Mouse (Mus musculus): Measurements from ENCODE around the gene Gm5431. TPM values are rescaled to one million over a fixed set of nuclear protein-coding genes. Genes with fewer than 3 reads are reported as not detected.

Gene Gm5431
- polyA plus RNA-seq, 1 experiment from 2014 or later: 0.21 TPM

DNA sequence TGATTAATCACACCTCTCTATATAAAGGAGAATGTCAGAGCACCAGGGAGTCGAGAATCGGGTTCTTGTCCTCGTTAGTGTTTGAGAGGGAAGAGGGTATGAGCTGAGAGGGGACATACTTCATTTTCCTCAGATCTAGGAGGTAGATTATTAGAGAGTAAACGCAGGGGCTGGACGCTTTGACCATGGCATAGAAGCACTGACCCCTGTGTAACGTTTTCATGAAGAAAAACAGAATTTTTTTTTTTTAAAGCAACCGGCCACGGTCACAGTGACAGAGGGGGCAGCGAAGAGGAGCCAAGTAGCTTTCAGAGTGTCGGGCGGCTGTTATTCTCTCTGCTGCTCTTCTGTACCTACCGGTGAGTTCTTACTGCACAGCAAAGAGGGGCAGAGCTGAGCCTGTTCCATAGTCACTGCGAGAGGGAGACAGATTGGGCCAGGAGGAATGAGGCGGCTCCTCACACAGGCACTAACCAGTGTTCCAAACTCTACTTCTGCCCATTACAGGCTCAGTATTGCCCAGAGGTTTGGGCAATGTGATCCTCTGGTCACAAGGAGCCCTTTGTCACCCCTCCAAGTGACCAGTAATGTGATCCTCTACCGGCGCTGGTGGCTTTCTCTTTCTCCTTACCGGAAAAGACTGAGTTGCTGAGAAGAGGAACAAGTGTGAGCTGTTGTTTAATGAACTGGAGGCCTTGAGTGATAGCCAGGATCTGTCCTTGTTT, 30.0 kb downstream of the Gm5431 start:
- H3K9me3 ChIP-seq (ENCODE audit: low read length): no peaks in the 10 kb centered on the region

DNA sequence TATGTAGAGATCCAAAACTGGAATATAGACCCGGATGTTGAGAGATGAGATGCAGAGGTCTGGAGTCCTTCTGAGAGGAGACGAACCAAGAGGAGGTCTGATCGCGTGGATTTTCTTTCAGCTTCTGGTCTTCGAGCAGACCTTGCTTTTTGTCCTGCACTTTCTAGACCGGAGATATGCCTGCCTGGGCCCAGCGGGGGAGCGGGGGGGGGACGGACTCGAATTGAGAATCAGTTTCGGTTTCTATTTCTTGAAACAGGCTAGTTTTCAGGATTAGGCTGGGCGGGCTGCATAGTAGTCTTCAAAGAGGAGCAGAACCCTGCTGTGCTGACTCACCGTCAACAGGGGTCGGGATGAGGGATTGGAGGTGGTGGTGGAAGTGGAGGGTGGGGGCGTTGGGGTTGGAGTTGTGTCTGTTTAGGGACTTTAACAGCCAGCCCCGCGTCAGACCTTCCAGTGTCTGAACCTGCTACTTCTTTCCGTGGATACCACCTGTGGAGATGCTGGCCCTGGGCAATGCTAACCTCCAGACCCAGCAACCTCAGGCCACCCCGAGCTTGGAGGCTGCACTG, 30.7 kb downstream of the Gm5431 start, which contains the start of gene Irgm1:
Gene Irgm1 (minus strand): TSS at position 483 of the 572 bp plus-strand sequence.
- Histone ChIP-seq H3K4me1 (ENCODE audit: insufficient read depth, low read length) (peaks cover 34% of the 10 kb centered on the region), H3K36me3 (ENCODE audit: insufficient read depth, low read length) (peaks cover 3% of the 10 kb centered on the region; the same call in 1 of the 2 replicates), H3K4me3 (ENCODE audit: low read length) (peak within 1 kb of the TSS; percentile 54), H3K9ac (replicated peaks; ENCODE audit: low read length) (peak within 1 kb of the TSS; percentile 69), H3K9me3 (ENCODE audit: low read length) (no peaks in the 10 kb centered on the region), H3K27ac (ENCODE audit: low read length) (peak within 1 kb of the TSS; percentile 61), H3K4me2 (replicated peaks; ENCODE audit: low read depth, low read length) (peak within 1 kb of the TSS; percentile 88), H3K27me3 (ENCODE audit: insufficient read depth, low read length) (no peaks in the 10 kb centered on the region)
- 1% methylated on average over 19 of the region's 19 CpGs for WGBS
- ATAC-seq (ENCODE audit: low FRiP score, low TSS enrichment): peak; percentile 47; the same call in 1 of the 2 replicates

More for the DNA sequence above, 30.0 kb downstream of the Gm5431 start:
- 5% methylated on average over 17 of the region's 17 CpGs for WGBS
- peak overlapping the region; percentile 54 for H3K4me3 ChIP-seq (ENCODE audit: low read length)
- H3K4me1 ChIP-seq (ENCODE audit: insufficient read depth, low read length): peaks cover 34% of the 10 kb centered on the region
- H3K27ac ChIP-seq (ENCODE audit: low read length): peak overlapping the region; percentile 61
- peak; percentile 50 for ATAC-seq (ENCODE audit: low FRiP score, low TSS enrichment)
- H3K9ac ChIP-seq (replicated peaks; ENCODE audit: low read length): peak overlapping the region; percentile 69
- no peaks in the 10 kb centered on the region for H3K27me3 ChIP-seq (ENCODE audit: insufficient read depth, low read length)
- H3K4me2 ChIP-seq (replicated peaks; ENCODE audit: low read depth, low read length): peak overlapping the region; percentile 88
- no peaks in the 10 kb centered on the region; the same call in 1 of the 2 replicates for H3K36me3 ChIP-seq (ENCODE audit: insufficient read depth, low read length)

- Histone ChIP-seq H3K27me3 (ENCODE audit: insufficient read depth, low read length) (no peaks in the 10 kb centered on the region), H3K4me3 (ENCODE audit: low read length) (peak overlapping the region; percentile 54), H3K4me2 (replicated peaks; ENCODE audit: low read depth, low read length) (peak overlapping the region; percentile 88), H3K36me3 (ENCODE audit: insufficient read depth, low read length) (peaks cover 8% of the 10 kb centered on the region; the same call in 1 of the 2 replicates), H3K27ac (ENCODE audit: low read length) (peak overlapping the region; percentile 61), H3K4me1 (ENCODE audit: insufficient read depth, low read length) (peaks cover 34% of the 10 kb centered on the region), H3K9ac (replicated peaks; ENCODE audit: low read length) (peak overlapping the region; percentile 69), H3K9me3 (ENCODE audit: low read length) (no peaks in the 10 kb centered on the region)
- WGBS: 33% methylated on average over 7 of the region's 7 CpGs
- ATAC-seq (ENCODE audit: low FRiP score, low TSS enrichment): no peak
These were observed 31.2 kb downstream of the Gm5431 start for GRCm38 (mm10) chr11:48870781-48871180.

DNA sequence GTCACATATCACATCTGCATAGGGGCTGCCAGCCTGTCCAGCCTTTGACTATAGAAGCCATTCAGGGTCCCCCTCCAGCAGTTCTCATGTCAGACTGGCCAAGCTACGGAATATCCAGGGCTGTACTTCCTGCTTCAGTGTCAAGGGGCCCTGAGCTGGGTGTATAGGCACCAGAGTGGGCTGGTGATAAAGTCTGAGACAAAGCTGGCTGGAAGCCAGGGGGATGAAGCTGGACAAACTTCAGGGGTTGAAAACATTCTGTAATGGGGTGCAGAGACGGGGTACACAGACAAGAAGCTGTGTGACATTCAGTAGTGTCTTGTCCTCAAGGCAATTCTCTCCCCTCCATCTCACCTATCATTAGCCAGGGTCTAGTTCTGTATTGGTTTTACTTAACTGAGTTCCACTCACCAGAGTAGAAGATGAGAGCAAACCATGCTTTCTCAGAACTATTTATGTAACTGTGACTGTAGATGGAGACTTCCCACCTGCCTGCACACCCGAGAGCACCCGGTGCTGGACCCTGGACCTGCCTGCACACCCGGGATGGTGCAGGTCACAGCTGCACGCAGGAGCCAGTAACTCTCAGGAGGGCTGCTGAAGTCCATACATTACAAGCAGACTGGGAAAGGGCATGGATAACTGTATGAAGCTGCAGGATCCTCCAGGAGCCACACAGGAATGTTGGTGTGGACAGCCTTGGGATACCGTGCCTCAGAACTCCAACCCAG, 32.5 kb downstream of the Gm5431 start:
- WGBS: 59% methylated on average over 7 of the region's 7 CpGs
- H3K4me1 ChIP-seq (ENCODE audit: insufficient read depth, low read length): peaks cover 34% of the 10 kb centered on the region
- H3K27ac ChIP-seq (ENCODE audit: low read length): peak overlapping the region; percentile 36; the same call in 1 of the 2 replicates
- H3K36me3 ChIP-seq (ENCODE audit: insufficient read depth, low read length): peaks cover 16% of the 10 kb centered on the region
- peak overlapping the region; percentile 88 for H3K4me2 ChIP-seq (replicated peaks; ENCODE audit: low read depth, low read length)
- ATAC-seq (ENCODE audit: low FRiP score, low TSS enrichment): no peak
- H3K9ac ChIP-seq (replicated peaks; ENCODE audit: low read length): peak overlapping the region; percentile 42
- peak overlapping the region; percentile 54 for H3K4me3 ChIP-seq (ENCODE audit: low read length)
- no peaks in the 10 kb centered on the region for H3K27me3 ChIP-seq (ENCODE audit: insufficient read depth, low read length)
- no peaks in the 10 kb centered on the region for H3K9me3 ChIP-seq (ENCODE audit: low read length)

GRCm38 (mm10) chr11:48866481-48866880, 35.5 kb downstream of the Gm5431 start:
- Histone ChIP-seq H3K4me3 (ENCODE audit: low read length) (no peak overlapping the region), H3K9me3 (ENCODE audit: low read length) (no peaks in the 10 kb centered on the region)
- WGBS: 96% methylated on average over 9 of the region's 9 CpGs

GRCm38 (mm10) chr11:48863808-48864207, 38.2 kb downstream of the Gm5431 start:
- no peak for ATAC-seq (ENCODE audit: low FRiP score, low TSS enrichment)
- Histone ChIP-seq H3K9ac (replicated peaks; ENCODE audit: low read length) (no peak overlapping the region), H3K4me1 (ENCODE audit: insufficient read depth, low read length) (peaks cover 2% of the 10 kb centered on the region), H3K4me2 (replicated peaks; ENCODE audit: low read depth, low read length) (no peak overlapping the region), H3K27me3 (ENCODE audit: insufficient read depth, low read length) (no peaks in the 10 kb centered on the region), H3K9me3 (ENCODE audit: low read length) (no peaks in the 10 kb centered on the region), H3K4me3 (ENCODE audit: low read length) (no peak overlapping the region), H3K36me3 (ENCODE audit: insufficient read depth, low read length) (peaks cover 21% of the 10 kb centered on the region), H3K27ac (ENCODE audit: low read length) (no peak overlapping the region)
- WGBS: 84% methylated on average over 3 of the region's 3 CpGs

More at GRCm38 (mm10) chr11:48866481-48866880, 35.5 kb downstream of the Gm5431 start:
- Histone ChIP-seq H3K4me2 (replicated peaks; ENCODE audit: low read depth, low read length) (no peak overlapping the region), H3K4me1 (ENCODE audit: insufficient read depth, low read length) (peaks cover 17% of the 10 kb centered on the region; the same call in 1 of the 2 replicates), H3K9ac (replicated peaks; ENCODE audit: low read length) (no peak overlapping the region), H3K36me3 (ENCODE audit: insufficient read depth, low read length) (peaks cover 21% of the 10 kb centered on the region), H3K27me3 (ENCODE audit: insufficient read depth, low read length) (no peaks in the 10 kb centered on the region), H3K27ac (ENCODE audit: low read length) (no peak overlapping the region)
- no peak for ATAC-seq (ENCODE audit: low FRiP score, low TSS enrichment)

DNA sequence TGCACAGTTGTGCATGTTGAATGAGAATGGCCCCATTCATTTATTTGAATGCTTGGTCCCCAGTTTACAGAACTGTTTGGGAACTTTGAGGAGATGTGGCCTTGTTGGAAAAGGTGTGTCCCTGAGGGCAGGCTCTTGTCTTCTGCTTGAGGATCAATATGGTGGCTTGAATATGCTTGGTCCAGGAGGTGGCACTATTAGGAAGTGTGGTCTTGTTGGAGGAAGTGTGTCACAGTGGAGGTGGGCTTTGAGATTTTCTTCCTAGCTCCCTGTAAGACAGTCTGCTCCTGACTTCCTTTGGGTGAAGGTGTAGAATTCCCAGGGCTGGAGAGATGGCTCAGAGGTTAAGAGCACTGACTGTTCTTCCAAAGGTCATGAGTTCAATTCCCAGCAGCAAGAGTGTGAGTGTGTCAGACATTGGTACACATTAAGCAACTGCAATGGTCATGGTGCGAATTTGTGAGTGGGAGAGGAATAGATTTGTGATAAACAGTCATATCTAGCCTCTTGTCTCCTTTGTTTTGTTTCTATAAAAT, 39.2 kb downstream of the Gm5431 start:
- H3K27me3 ChIP-seq (ENCODE audit: insufficient read depth, low read length): no peaks in the 10 kb centered on the region
- peaks cover 21% of the 10 kb centered on the region for H3K36me3 ChIP-seq (ENCODE audit: insufficient read depth, low read length)
- no peak overlapping the region for H3K4me2 ChIP-seq (replicated peaks; ENCODE audit: low read depth, low read length)
- H3K9me3 ChIP-seq (ENCODE audit: low read length): no peaks in the 10 kb centered on the region
- no peak overlapping the region for H3K4me3 ChIP-seq (ENCODE audit: low read length)
- ATAC-seq (ENCODE audit: low FRiP score, low TSS enrichment): no peak
- H3K4me1 ChIP-seq (ENCODE audit: insufficient read depth, low read length): peaks cover 11% of the 10 kb centered on the region
- WGBS: 90% methylated on average over 1 of the region's 1 CpGs
- no peak overlapping the region for H3K9ac ChIP-seq (replicated peaks; ENCODE audit: low read length)
- H3K27ac ChIP-seq (ENCODE audit: low read length): no peak overlapping the region

DNA sequence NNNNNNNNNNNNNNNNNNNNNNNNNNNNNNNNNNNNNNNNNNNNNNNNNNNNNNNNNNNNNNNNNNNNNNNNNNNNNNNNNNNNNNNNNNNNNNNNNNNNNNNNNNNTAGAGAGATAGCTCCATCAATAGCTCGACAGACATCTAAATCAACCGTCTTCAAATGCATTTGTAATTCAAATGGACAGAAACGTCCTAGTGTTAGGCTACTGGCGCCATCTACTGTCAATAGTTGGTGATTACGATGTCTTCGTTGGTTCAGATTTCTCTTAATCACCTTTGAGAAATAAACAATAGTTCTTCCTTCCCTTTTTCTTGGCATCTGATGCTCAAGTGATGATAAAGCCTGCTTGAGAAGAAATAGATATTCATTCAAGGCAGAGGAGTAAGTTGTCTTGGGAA, 43.0 kb downstream of the Gm5431 start:
- H3K4me1 ChIP-seq (ENCODE audit: insufficient read depth, low read length): peaks cover 29% of the 10 kb centered on the region
- H3K9me3 ChIP-seq (ENCODE audit: low read length): no peaks in the 10 kb centered on the region
- peak overlapping the region; percentile 69 for H3K4me3 ChIP-seq (ENCODE audit: low read length)
- H3K9ac ChIP-seq (replicated peaks; ENCODE audit: low read length): no peak overlapping the region
- H3K27ac ChIP-seq (ENCODE audit: low read length): no peak overlapping the region
- under 1% methylated on average over 6 of the region's 6 CpGs for WGBS
- H3K36me3 ChIP-seq (ENCODE audit: insufficient read depth, low read length): no peaks in the 10 kb centered on the region
- no peak for ATAC-seq (ENCODE audit: low FRiP score, low TSS enrichment)
- peak overlapping the region; percentile 74 for H3K4me2 ChIP-seq (replicated peaks; ENCODE audit: low read depth, low read length)
- H3K27me3 ChIP-seq (ENCODE audit: insufficient read depth, low read length): no peaks in the 10 kb centered on the region

- H3K4me3 ChIP-seq (ENCODE audit: low read length): peak overlapping the region; percentile 69
- H3K4me1 ChIP-seq (ENCODE audit: insufficient read depth, low read length): peaks cover 34% of the 10 kb centered on the region
- peak overlapping the region; percentile 74 for H3K4me2 ChIP-seq (replicated peaks; ENCODE audit: low read depth, low read length)
- H3K36me3 ChIP-seq (ENCODE audit: insufficient read depth, low read length): no peaks in the 10 kb centered on the region
- peak overlapping the region; percentile 63 for H3K9ac ChIP-seq (replicated peaks; ENCODE audit: low read length)
- H3K9me3 ChIP-seq (ENCODE audit: low read length): peaks cover 5% of the 10 kb centered on the region; the same call in 1 of the 2 replicates
- peak; percentile 59; the same call in 1 of the 2 replicates for ATAC-seq (ENCODE audit: low FRiP score, low TSS enrichment)
- H3K27ac ChIP-seq (ENCODE audit: low read length): peak overlapping the region; percentile 35; the same call in 1 of the 2 replicates
- under 1% methylated on average over 31 of the region's 31 CpGs for WGBS
- peaks cover 2% of the 10 kb centered on the region; the same call in 1 of the 2 replicates for H3K27me3 ChIP-seq (ENCODE audit: insufficient read depth, low read length)
These were observed 48.4 kb downstream of the Gm5431 start for GRCm38 (mm10) chr11:48853474-48854180.

All from kidney, embryonic 16.5 days (tissue).